Mouse (Mus musculus): ENCODE results near the gene Cep170b. TPM values are rescaled to one million over a fixed set of nuclear protein-coding genes. Genes with fewer than 3 reads are reported as not detected.

Gene Cep170b
- polyA plus RNA-seq, 1 experiment from 2014 or later = 12.3 TPM

DNA sequence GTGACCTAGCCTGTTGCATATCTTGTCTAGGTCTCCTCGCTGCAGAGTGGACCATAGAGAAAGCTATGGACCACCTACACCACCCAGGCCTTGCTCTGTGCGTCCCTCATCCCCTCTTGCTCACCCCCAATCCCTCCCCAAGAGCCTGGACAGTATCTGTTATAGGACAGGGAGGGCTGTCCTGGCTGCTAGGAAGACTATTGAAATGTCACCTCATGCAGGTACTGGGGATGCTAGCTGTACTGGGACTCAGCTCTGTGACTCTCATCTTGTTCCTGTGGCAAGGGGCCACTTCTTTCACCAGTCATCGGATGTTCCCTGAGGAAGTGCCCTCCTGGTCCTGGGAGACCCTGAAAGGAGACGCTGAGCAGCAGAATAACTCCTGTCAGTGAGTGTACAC lies 42.9 kb downstream of the Cep170b start:
- Histone ChIP-seq H3K9me3 (replicated peaks) (no peaks in the 10 kb centered on the region), H3K36me3 (no peaks in the 10 kb centered on the region), H3K4me1 (peaks cover 5% of the 10 kb centered on the region; the same call in 1 of the 2 replicates), H3K4me3 (no peak overlapping the region), H3K27me3 (ENCODE audit: low read depth, poor library complexity, severe bottlenecking) (no peaks in the 10 kb centered on the region), H3K27ac (no peak overlapping the region)
- DNase-seq (ENCODE audit: low spot score) = no peak
- WGBS = 84% methylated on average over 4 of the region's 4 CpGs

DNA sequence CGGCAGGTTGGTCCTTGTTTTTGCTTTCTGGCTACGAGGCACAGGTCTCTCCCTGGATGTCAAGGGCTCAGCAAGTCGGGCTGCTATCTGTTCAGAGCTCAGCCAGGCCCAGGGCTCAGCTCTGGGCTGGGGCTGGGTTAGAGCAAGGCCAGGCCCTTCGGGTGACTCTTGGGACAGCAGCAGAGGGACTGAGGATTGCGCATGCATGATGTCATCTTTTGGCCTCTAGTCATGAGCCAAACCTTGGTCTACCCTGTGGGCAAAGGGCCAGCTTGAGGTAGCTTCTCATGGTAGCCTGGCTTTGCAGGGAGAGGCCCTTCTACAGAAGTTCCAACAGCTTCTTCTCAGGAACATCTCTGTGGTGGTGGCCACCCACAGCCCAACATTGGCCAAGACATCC lies 43.9 kb downstream of the Cep170b start:
- Histone ChIP-seq H3K36me3 (no peaks in the 10 kb centered on the region), H3K4me3 (no peak overlapping the region), H3K9me3 (replicated peaks) (no peaks in the 10 kb centered on the region), H3K27me3 (ENCODE audit: low read depth, poor library complexity, severe bottlenecking) (no peaks in the 10 kb centered on the region), H3K4me1 (peaks cover 5% of the 10 kb centered on the region; the same call in 1 of the 2 replicates), H3K27ac (no peak overlapping the region)
- WGBS = 89% methylated on average over 5 of the region's 5 CpGs
- DNase-seq (ENCODE audit: low spot score) = no peak

DNA sequence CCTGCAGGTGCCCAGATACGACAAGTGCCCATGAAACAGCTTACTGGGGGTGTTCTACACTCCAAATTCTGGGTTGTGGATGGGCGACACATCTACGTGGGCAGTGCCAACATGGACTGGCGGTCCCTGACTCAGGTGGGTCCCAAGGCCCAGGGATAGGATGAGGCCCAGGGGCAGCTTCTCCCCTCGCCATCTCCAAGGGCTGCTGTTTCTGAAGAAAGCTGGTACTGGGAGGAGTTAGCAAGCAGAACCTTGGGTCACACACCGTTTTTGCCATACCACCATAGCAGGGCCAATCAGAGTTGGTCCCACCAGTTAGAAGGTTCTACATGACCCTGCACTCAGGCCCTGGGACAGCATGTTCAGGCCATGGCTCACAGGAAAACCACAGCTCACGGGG lies 44.7 kb downstream of the Cep170b start:
- no peak for DNase-seq (ENCODE audit: low spot score)
- Histone ChIP-seq H3K27me3 (ENCODE audit: low read depth, poor library complexity, severe bottlenecking) (no peaks in the 10 kb centered on the region), H3K36me3 (no peaks in the 10 kb centered on the region), H3K27ac (no peak overlapping the region), H3K4me3 (no peak overlapping the region), H3K4me1 (peaks cover 5% of the 10 kb centered on the region; the same call in 1 of the 2 replicates), H3K9me3 (replicated peaks) (no peaks in the 10 kb centered on the region)
- 91% methylated on average over 7 of the region's 7 CpGs for WGBS

DNA sequence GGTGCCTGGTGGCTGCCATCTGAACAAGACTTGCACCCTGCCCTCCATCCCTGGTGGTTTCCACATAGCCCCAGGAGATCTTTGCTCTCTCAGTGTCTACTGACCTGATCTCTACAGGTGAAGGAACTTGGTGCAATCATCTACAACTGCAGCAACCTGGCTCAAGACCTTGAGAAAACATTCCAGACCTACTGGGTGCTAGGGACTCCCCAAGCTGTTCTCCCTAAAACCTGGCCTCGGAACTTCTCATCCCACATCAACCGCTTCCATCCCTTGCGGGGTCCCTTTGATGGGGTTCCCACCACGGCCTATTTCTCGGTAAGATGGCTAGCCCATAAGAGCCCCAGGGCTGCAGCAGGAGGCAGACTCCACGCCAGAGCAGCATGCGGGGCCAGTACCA lies 46.3 kb downstream of the Cep170b start:
- no peak for DNase-seq (ENCODE audit: low spot score)
- Histone ChIP-seq H3K36me3 (no peaks in the 10 kb centered on the region), H3K9me3 (replicated peaks) (no peaks in the 10 kb centered on the region), H3K27ac (no peak overlapping the region), H3K4me3 (no peak overlapping the region), H3K27me3 (ENCODE audit: low read depth, poor library complexity, severe bottlenecking) (no peaks in the 10 kb centered on the region), H3K4me1 (0 out of 2 replicates have a peak, but pooled peaks cover 3% of the 10 kb centered on the region)
- WGBS = 92% methylated on average over 7 of the region's 7 CpGs

DNA sequence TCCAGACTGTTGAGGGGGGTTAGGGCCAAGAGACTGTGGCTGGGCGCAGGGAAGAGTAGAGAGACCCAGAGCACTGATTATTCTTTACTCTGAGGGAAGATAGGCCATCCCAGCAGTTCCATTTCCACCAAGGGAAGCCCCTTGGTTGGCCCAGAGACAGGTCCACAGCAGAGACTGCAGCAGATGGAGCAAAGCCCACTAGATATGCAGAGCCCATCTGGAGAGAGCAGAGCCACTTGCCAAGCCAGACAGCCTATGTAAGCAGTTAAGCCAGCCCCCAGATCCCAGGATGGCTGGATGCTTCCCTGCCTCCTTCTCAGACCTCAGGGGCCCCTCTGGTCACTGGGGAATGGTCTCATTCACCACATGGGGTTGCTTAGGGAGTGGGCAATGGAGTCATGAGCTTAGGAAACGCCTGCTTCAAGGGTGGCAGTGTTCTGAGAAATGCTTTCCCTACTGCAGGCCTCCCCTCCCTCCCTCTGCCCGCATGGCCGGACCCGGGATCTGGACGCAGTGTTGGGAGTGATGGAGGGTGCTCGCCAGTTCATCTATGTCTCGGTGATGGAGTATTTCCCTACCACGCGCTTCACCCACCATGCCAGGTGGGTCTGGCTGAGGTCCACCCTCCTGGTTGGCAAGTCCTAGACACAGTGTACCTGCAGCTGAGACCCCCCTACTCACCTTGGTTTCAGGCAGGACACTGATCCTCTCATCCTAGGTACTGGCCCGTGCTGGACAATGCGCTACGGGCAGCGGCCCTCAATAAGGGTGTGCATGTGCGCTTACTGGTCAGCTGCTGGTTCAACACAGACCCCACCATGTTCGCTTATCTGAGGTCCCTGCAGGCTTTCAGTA lies 47.0 kb downstream of the Cep170b start:
- no peaks in the 10 kb centered on the region for H3K36me3 ChIP-seq
- 95% methylated on average over 16 of the region's 16 CpGs for WGBS
- no peak for DNase-seq (ENCODE audit: low spot score)
- no peaks in the 10 kb centered on the region for H3K27me3 ChIP-seq (ENCODE audit: low read depth, poor library complexity, severe bottlenecking)
- no peak overlapping the region for H3K4me3 ChIP-seq
- no peak overlapping the region for H3K27ac ChIP-seq
- H3K9me3 ChIP-seq (replicated peaks) = no peaks in the 10 kb centered on the region
- H3K4me1 ChIP-seq = 0 out of 2 replicates have a peak, but pooled peaks cover 3% of the 10 kb centered on the region

DNA sequence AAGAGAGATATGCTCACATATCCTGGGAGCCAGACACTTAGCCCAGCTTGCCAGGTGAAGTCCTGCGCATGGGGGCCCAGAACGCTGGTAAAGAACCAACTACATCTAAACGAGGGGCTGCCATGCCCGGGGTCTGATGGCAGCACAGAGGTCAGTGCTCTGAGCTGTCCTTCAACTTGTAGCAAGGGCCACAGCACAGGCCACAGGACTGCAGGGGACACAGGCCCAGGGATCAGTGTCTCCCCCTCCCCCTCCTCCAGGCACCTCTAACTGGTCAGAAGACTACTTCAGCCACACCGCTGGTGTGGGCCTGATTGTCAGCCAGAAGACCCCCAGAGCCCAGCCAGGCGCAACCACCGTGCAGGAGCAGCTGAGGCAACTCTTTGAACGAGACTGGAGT lies 47.9 kb downstream of the Cep170b start:
- no peak for DNase-seq (ENCODE audit: low spot score)
- Histone ChIP-seq H3K36me3 (no peaks in the 10 kb centered on the region), H3K4me3 (no peak overlapping the region), H3K27ac (no peak overlapping the region), H3K27me3 (ENCODE audit: low read depth, poor library complexity, severe bottlenecking) (no peaks in the 10 kb centered on the region), H3K9me3 (replicated peaks) (no peaks in the 10 kb centered on the region), H3K4me1 (0 out of 2 replicates have a peak, but pooled peaks cover 3% of the 10 kb centered on the region)
- WGBS = 84% methylated on average over 8 of the region's 8 CpGs

DNA sequence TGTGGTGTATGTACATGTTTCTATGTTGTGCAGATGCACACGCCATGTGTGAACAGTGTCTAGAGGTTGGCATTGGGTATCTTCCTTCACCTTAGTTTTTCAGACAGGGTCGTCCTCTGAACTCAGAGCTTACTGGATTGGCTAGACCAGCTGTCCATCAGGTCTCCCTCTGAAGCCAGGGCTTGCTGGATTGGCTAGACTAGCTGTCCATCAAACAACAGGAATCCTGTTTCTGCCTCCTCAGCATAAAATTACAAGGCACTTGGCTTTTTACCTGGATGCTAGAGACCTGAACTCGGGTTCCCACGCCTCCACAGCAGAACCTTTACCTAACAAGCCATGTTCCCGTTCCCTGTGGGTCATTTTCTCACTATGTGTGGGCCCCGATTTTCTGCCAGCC lies 48.8 kb downstream of the Cep170b start:
- Histone ChIP-seq H3K27me3 (ENCODE audit: low read depth, poor library complexity, severe bottlenecking) (no peaks in the 10 kb centered on the region), H3K9me3 (replicated peaks) (no peaks in the 10 kb centered on the region), H3K27ac (no peak overlapping the region), H3K4me1 (0 out of 2 replicates have a peak, but pooled peaks cover 3% of the 10 kb centered on the region), H3K36me3 (no peaks in the 10 kb centered on the region), H3K4me3 (no peak overlapping the region)
- 90% methylated on average over 6 of the region's 6 CpGs for WGBS
- no peak for DNase-seq (ENCODE audit: low spot score)

DNA sequence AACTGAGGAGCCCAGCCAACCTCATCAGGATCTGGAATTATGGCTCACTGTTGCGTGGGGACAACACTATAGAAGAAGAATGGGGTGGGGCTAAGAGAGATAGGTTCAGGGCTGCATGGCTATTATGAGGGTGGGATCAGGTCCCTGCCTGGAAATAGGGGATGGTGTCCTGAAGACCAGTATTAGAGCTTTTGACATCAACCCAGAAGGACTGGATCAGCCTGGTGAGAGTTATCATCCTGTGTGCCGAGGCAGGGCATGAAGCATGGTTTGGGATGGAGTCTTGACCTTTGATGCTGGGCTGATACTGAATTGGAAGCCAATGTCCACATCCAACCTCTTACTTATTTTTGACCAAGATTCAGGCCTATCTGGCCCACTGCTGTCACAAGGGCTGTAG lies 49.5 kb downstream of the Cep170b start:
- Histone ChIP-seq H3K36me3 (no peaks in the 10 kb centered on the region), H3K27me3 (ENCODE audit: low read depth, poor library complexity, severe bottlenecking) (no peaks in the 10 kb centered on the region), H3K9me3 (replicated peaks) (no peaks in the 10 kb centered on the region), H3K4me1 (0 out of 2 replicates have a peak, but pooled peaks cover 3% of the 10 kb centered on the region), H3K4me3 (no peak overlapping the region), H3K27ac (no peak overlapping the region)
- DNase-seq (ENCODE audit: low spot score) = no peak
- WGBS = 96% methylated on average over 2 of the region's 2 CpGs

DNA sequence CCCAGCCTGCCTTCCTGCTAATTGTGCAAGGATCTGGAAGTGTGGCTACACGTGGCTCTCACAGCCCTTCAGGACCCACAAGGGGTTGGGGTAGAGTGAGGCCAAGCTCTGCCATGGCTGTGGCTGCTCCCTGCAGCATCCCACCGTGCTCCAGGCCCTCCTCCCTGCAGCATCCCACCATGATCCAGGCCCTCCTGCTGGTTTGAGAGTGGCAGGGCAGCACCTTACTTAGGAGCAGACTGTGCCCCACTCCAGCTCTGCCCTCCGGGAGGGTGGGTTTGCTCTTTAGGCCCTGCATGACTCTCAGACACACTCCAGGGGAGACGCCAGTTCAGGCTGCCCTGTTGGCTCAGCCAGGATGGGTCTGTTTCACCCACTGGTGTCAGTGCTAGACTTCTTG lies 50.1 kb downstream of the Cep170b start:
- no peak for DNase-seq (ENCODE audit: low spot score)
- Histone ChIP-seq H3K4me3 (no peak overlapping the region), H3K36me3 (no peaks in the 10 kb centered on the region), H3K9me3 (replicated peaks) (no peaks in the 10 kb centered on the region), H3K27ac (no peak overlapping the region), H3K4me1 (0 out of 2 replicates have a peak, but pooled peaks cover 3% of the 10 kb centered on the region), H3K27me3 (ENCODE audit: low read depth, poor library complexity, severe bottlenecking) (no peaks in the 10 kb centered on the region)
- 82% methylated on average over 4 of the region's 4 CpGs for WGBS

DNA sequence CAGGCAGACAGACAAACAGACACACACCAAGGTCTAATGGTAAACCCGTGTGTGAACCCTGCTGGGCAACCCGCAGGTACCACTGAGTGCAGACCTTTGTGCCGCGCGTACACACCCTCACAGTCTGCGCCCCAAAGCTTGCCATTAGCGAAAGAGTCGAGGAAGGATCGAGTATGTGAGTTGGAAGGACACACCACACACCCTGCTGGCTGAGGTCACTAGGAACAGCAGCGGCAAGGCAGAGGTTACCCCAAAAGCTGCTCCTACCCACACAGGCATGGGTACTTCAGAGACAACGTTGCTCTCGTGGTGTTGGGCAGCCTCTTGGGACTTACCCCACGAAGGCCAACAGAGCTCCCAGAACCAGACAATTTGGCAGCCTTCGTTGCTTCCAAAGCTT lies 52.1 kb downstream of the Cep170b start:
- Histone ChIP-seq H3K36me3 (no peaks in the 10 kb centered on the region), H3K27ac (no peak overlapping the region), H3K27me3 (ENCODE audit: low read depth, poor library complexity, severe bottlenecking) (no peaks in the 10 kb centered on the region), H3K4me3 (no peak overlapping the region), H3K9me3 (replicated peaks) (no peaks in the 10 kb centered on the region), H3K4me1 (0 out of 2 replicates have a peak, but pooled peaks cover 3% of the 10 kb centered on the region)
- WGBS = 92% methylated on average over 14 of the region's 14 CpGs
- no peak for DNase-seq (ENCODE audit: low spot score)

DNA sequence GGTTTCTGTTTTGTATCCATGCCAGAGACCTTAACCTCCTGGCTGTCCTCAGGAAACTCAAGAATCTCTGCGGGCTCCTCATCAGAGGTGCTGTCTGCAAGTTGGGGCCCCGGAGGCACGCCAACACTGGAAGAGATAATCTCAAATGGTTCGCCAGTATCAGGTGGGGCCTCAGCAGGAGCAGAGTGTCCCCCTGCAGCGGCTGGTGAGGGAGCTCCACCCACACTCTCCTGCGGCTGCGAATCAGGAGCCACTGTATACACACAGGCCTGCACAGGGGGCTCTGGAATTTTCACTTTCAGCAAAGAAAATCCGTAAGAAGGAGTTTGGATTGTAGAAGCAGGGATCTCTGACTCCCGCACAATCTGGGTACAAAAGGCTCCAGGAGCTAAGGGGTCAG lies 53.1 kb downstream of the Cep170b start:
- Histone ChIP-seq H3K27me3 (ENCODE audit: low read depth, poor library complexity, severe bottlenecking) (no peaks in the 10 kb centered on the region), H3K9me3 (replicated peaks) (no peaks in the 10 kb centered on the region), H3K36me3 (no peaks in the 10 kb centered on the region), H3K4me3 (no peak overlapping the region), H3K4me1 (0 out of 2 replicates have a peak, but pooled peaks cover 3% of the 10 kb centered on the region), H3K27ac (no peak overlapping the region)
- 49% methylated on average over 9 of the region's 9 CpGs for WGBS
- no peak for DNase-seq (ENCODE audit: low spot score)

DNA sequence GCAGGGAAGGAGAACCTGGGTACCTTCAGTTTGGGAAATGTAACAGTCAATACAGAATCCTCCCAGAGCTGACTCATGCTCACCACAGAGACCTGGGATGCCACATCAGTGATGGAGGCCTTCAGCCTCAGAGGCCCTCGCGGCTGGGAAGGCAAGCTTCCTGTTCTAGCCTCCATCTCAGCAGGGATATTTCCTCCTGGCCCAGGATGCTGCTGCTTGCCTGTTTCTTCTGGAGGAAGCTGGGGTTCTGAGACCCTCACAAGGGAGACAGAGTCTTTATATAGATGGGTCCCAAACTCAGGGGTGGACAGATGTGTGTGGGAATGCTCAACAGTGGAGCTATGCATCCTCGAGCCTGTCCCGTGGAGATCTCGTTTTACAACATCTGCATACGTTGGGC lies 53.8 kb downstream of the Cep170b start:
- no peak overlapping the region for H3K27ac ChIP-seq
- H3K36me3 ChIP-seq = no peaks in the 10 kb centered on the region
- no peaks in the 10 kb centered on the region for H3K9me3 ChIP-seq (replicated peaks)
- WGBS = 84% methylated on average over 6 of the region's 6 CpGs
- DNase-seq (ENCODE audit: low spot score) = no peak
- H3K27me3 ChIP-seq (ENCODE audit: low read depth, poor library complexity, severe bottlenecking) = no peaks in the 10 kb centered on the region
- 0 out of 2 replicates have a peak, but pooled peaks cover 3% of the 10 kb centered on the region for H3K4me1 ChIP-seq
- no peak overlapping the region for H3K4me3 ChIP-seq

DNA sequence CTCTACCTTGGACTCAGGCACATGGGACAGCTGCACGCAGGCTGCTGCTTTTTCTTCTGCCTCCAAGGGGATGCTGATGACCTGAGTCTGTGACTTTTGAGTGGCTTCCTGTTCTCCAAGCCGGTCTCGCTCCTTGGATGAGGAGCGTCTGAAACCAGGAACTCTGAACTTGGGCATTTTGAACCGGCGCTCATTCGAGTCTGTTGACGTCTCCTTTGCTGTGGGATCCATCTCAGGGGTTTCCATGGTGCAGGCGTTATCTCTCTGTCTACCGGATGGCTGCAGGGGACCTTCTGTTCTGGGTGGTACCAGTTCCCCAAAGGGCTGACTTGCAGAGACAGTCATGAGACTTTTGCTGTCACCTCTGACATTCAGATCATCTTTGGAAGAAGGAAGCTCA lies 54.2 kb downstream of the Cep170b start:
- Histone ChIP-seq H3K27me3 (ENCODE audit: low read depth, poor library complexity, severe bottlenecking) (no peaks in the 10 kb centered on the region), H3K9me3 (replicated peaks) (no peaks in the 10 kb centered on the region), H3K4me3 (no peak overlapping the region), H3K36me3 (no peaks in the 10 kb centered on the region), H3K27ac (no peak overlapping the region), H3K4me1 (0 out of 2 replicates have a peak, but pooled peaks cover 3% of the 10 kb centered on the region)
- no peak for DNase-seq (ENCODE audit: low spot score)
- 94% methylated on average over 10 of the region's 10 CpGs for WGBS
